Mouse (Mus musculus) megakaryocyte, adult 5-6 weeks (primary cell): ENCODE data around the gene Amh. TPM values are rescaled to one million over a fixed set of nuclear protein-coding genes. Genes with fewer than 3 reads are reported as not detected.
A peak's percentile ranks its signal among the peaks of the same experiment; 100 is the strongest.
"Not testable (repeated sequence)": the region's sequence is repeated elsewhere in the genome, so short reads cannot be mapped to it uniquely, and the experiment has no call there.

ENCODE experiments used
- ATAC-seq: 2 replicates; pipeline ENCODE4 v1.8.0; 2016; ENCODE audit warnings: mild to moderate bottlenecking, inconsistent platforms; ENCODE audit not compliant: poor library complexity, severe bottlenecking
- total RNA-seq, 2 experiments: library from RNA; stranded (forward) in 1 of 2; stranded (reverse) in 1 of 2; fragments of 153-499, 151-499 nt in 1 of 2; fragments of 221-1000, 200-1000 nt in 1 of 2; gene quantifications; 2 replicates each; pipeline versions ENCODE4 v1.2.3 to v1.2.4; 2015 to 2017

Gene Amh
- total RNA-seq, 2 experiments from 2014 or later, result not detected

GRCm38 (mm10) chr10:80826151-80827062, 21.4 kb downstream of the Amh start, which contains the start of gene Oaz1:
Gene Oaz1, plus strand, starts transcription at chr10:80826656.
- ATAC-seq, result peak; percentile 87

- no peak for ATAC-seq
Measured at GRCm38 (mm10) chr10:80827063-80827869, 22.2 kb downstream of the Amh start.

DNA sequence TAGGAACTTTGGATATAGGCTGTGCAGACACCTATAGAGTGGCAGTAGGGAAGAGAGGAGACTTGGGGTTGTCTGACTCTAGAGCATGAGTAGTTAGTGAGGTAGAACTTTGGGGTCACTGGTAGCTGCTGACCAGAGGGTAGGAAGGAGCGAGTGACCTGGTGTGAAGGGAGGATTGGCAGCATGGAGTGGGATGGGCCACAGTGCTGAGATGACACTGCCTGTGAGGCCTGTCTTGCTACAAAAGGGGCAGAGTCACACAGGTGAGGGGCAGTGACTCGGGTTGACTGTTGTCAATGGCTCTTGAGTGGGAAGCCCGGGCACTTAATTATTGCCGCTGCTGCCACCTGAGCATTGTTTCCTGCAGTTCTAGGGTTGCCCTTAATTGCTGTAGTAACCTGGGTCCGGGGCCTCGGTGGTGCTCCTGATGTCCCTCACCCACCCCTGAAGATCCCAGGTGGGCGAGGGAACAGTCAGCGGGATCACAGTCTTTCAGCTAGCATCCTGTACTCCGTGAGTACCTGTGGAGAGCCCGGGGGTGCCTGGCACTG, 22.9 kb downstream of the Amh start:
- ATAC-seq, result no peak

- not testable (repeated sequence) for ATAC-seq
Measured at GRCm38 (mm10) chr10:80828587-80828986, 23.5 kb downstream of the Amh start.

DNA sequence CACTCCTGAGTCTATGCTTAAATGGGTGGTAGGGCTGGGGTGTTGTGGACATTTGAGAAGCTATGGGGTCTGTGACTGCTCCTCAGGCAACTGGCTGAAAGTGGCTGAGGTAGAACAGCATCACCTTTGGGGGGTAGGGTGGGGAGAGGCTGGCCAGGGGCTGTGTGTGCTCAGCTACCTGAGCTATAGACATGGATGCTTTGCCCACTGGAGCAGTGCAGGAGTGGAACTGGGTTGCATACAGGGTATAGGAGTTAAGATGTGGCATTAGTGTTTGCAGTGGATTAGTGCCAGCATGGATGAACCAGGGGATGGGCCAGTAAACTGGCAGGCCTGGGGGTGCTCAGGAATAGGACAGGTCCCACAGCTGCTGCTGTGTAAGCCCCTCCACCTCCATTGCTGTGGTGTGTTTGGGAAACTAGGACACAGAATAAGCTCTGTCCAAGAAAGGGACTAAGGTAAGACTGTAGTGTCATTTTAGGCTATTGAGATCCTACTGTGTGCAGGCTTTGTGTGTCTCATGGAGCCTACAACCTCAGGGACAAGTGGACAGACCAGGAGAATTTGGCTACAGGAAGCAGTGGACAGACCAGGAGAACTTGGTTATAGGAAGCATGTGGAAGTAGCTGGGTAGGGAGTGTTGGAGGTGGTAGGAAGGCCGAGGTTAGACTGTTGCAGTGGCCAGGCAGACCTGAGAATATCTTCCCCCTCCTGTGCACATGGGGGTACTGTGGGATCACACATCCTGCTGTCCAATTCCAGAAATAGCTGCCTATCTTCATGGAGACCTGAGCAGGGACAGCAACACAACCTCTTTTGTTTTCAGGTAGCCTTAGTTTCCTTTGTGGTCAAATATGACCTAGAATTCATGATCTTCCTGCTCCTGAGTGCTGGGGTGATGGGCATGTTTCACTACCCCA, 24.6 kb downstream of the Amh start:
- ATAC-seq, result no peak

DNA sequence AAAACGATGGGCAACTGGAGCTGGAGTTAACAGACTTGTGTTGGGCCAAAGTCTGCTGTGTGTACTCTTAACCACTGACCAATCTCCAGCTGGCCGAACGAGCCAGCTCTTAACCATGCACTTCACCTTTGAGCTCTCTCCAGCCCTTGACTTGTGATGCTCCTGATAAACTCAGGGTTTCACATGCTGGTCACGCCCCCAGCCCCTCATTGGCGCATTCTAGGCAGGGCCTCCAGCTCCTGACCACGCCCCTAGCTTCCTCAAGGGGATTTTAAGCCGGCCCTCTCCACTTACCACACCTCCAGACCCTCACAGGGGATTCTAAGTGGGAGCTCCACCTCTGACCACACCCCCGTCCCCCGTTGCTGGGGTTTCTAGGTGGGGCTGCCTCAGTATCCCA, 26.1 kb downstream of the Amh start:
- ATAC-seq, result no peak

DNA sequence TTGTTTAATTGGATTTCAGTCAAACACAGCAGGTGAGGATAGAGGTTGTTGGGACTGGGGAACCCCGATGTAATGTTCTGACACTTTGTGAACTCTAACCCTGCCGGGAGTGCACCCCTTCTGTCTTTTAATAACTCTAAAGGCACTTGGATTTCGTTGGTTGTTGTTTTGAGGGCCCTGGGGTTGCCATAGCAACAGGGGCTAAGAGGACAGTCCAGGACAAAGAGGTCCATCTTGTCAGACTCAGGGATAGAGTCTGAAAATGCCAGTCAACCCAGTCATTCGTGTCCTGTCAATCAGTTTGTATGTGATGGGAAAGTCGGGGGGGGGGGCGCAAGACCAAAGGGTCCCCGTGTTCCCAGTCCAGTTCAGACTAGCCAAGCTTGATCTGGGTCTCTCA, 27.8 kb downstream of the Amh start:
- no peak for ATAC-seq

DNA sequence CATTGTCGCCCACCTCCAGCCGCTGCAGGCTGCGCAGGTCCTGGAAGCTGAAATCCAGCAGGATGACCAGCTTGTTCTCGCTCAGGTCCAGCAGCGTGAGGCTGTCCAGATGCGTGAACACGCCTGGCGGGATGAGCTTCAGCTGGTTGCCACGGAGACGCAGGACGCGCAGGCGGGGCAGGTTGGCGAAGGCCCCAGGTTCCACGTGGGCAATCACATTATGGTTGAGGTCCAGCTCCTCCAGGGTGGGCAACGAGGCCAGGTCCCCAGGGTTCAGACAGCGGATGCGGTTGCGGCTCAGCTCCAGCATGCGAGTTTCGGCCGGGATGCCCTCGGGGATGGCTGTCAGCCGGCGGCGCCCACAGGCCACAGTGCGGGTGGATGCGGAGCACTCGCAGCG, 30.6 kb downstream of the Amh start:
- no peak for ATAC-seq

DNA sequence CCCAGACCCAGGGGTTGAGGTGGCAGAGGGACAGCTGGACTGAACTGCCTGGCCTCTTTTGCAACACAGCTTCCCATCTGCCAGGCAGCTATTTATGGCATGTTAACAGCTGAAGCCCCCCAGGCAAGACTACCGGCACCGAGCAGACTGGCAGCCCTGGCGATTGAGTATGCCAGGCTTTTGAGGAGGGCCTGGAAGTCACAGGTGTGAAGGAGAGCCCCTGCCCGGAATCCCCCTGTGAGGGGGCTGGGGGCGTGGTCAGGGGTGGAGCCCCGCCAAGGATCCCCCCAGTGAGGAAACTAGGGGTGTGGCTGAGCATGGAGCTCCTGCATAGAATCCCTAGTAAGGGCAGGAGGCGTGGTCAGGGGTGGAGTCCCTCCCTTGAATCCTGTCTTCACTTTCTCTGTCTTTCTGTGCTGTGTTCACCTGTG, 31.9 kb downstream of the Amh start:
- no peak for ATAC-seq

- no peak for ATAC-seq
Measured at GRCm38 (mm10) chr10:80837827-80838226, 32.8 kb downstream of the Amh start.

DNA sequence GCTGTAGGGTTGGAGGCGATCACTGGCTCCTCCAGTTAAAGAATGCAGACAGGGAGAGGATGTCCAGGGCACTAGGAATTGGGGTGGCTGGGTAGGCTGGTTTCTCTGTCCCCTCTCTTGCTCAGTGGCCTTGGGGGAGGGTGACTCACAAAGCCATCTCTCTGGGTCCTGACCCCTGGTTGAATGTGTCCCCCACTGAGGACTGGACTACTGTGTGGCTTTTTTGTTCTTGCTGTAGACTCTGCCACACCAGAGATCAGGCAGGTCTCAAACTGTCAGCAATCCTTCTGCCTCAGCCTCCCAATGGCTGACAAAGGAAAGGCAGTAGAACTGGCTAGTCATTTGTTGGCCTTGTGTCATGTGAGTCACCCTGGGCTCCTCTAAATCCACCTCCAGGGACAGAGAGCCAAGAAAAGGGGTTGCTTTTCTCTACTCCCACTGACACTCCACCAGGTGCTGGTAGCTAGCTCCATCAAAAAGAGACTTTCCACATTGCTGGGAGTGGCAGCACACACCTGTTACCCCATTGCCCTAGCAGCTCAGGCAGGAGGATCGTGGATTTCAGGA, 33.4 kb downstream of the Amh start:
- ATAC-seq, result no peak

GRCm38 (mm10) chr10:80839848-80840247, 34.8 kb downstream of the Amh start:
- no peak for ATAC-seq

- no peak for ATAC-seq
Measured at GRCm38 (mm10) chr10:80841685-80842084, 36.6 kb downstream of the Amh start.

GRCm38 (mm10) chr10:80842334-80842733, 37.3 kb downstream of the Amh start:
- no peak for ATAC-seq

DNA sequence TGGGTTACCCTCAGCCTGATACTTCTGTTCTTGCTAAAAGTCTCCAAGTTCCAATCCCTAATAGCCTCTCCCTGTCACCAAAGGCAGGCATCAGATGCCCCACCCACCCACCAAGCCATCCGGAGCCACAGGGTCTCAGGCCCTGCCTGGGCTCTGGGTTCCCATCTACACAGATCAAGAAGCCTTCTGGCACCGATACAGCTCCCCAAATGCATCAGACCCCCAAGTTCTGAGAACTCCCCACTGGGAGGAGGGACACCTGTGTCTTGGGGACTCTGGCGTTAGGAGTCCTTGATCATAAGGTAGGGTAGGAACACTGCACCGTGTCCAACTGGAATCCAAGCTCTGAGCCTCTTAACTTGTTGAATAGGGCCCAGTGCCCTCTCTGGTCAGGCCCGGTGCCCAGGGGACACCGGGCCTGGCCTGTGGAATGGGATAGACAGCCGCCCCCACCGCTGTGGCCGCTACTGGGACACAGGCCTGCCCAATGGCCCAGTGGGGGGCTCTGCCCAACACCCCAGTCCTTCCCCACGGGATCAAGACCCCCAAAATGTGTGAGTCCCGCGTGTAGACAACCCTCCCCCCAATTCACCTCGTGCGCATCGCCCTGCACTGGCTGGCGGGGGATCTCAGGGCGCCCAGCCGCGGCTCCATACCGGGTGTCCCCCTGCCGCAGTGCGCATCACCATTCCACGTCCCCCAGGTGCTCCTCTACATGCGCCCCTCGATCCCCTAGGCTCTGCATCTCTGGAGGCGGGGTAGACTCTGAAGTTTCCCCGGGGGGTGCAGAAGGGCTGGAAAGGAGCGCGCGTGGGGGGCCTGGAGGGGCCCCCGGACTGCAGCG, 38.3 kb downstream of the Amh start:
- no peak for ATAC-seq

- ATAC-seq, result no peak
Measured at GRCm38 (mm10) chr10:80843931-80844547, 39.0 kb downstream of the Amh start, which contains the start of gene Lingo3. Gene Lingo3, minus strand, starts transcription at chr10:80844039.

DNA sequence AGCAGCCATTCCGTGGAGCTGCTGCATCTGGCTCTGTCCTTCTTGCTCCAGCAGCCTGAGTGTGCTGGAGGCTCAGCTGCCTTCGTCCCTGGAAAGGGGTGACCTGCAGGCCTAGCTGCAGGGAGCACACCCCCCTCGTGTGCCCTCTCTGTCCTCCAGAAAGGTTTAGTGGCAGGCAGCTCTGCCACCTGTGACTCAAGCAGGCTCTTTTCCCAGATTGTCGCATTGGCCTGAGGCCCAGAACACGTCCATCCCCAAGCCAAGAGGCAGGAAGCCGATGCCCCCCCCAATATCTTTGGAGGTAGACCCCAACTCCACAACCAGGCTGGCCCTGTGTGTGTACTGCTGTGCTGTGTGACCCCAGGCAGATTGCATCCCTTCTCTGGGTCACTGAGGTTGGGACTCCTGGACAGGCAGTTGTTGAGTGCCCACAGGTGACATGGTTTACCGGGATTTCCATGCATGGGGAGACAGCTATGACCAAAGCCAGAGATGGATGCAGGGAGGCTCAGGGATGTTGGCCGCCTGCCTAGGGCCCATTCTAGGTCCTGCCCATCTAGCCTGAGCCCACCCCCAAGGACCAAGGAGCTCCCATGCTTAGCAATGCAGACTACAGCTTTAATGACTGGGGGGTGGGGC, 40.1 kb downstream of the Amh start:
- no peak for ATAC-seq

DNA sequence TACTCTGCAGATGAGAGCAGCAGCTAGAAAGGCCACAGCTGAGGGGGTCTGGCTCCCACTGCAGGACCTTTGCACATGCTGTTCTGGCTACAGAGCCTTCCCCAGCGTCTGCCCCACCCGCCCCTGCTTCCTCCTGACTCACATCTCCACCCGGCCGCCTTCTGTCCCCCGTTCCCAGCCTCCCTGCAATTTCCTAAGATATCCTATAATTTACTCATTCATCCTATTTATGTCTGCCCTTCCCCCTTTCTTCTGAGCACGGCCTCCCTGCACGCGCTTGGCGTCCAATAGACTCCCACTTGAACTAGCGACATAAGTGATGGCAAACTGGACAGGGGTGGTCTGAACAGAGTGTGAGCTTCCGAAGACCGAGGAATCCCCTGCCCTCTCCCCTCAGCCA, 40.7 kb downstream of the Amh start:
- ATAC-seq, result no peak
